Mouse (Mus musculus): Measurements from ENCODE around the gene Kmt2b. TPM values are rescaled to one million over a fixed set of nuclear protein-coding genes. Genes with fewer than 3 reads are reported as not detected.

Gene Kmt2b
- total RNA-seq, 2 experiments from 2014 or later = 34.0 to 34.2 TPM

GRCm38 (mm10) chr7:30602583-30602982, 14.1 kb upstream of the Kmt2b start:
- DNase-seq (ENCODE audit: low spot score in 2 of 2) = no peak

- DNase-seq (ENCODE audit: low spot score in 2 of 2) = no peak
These were observed 12.1 kb upstream of the Kmt2b start for GRCm38 (mm10) chr7:30600651-30601050.

GRCm38 (mm10) chr7:30599933-30600353, 11.4 kb upstream of the Kmt2b start:
- DNase-seq (ENCODE audit: low spot score in 2 of 2) = peak; percentile 47 to 77

GRCm38 (mm10) chr7:30598786-30599185, 10.3 kb upstream of the Kmt2b start, which contains the start of gene Zbtb32:
Gene Zbtb32 (minus strand): TSS chr7:30598909.
- no peak for DNase-seq (ENCODE audit: low spot score in 2 of 2)

GRCm38 (mm10) chr7:30596811-30597210, 8.3 kb upstream of the Kmt2b start:
- no peak for DNase-seq (ENCODE audit: low spot score in 2 of 2)

GRCm38 (mm10) chr7:30596093-30596492, 7.6 kb upstream of the Kmt2b start:
- no peak for DNase-seq (ENCODE audit: low spot score in 2 of 2)

GRCm38 (mm10) chr7:30594510-30595024, 6.0 kb upstream of the Kmt2b start:
- DNase-seq (ENCODE audit: low spot score in 2 of 2) = no peak

- no peak for DNase-seq (ENCODE audit: low spot score in 2 of 2)
These were observed 5.3 kb upstream of the Kmt2b start for GRCm38 (mm10) chr7:30593579-30594509.

GRCm38 (mm10) chr7:30592772-30593423, 4.4 kb upstream of the Kmt2b start:
- no peak for DNase-seq (ENCODE audit: low spot score in 2 of 2)

GRCm38 (mm10) chr7:30591605-30591951, 3.1 kb upstream of the Kmt2b start:
- DNase-seq (ENCODE audit: low spot score in 2 of 2) = no peak

- no peak for DNase-seq (ENCODE audit: low spot score in 2 of 2)
These were observed 2.5 kb upstream of the Kmt2b start for GRCm38 (mm10) chr7:30590927-30591604.

- DNase-seq (ENCODE audit: low spot score in 2 of 2) = peak; percentile 68 to 87
These were observed 1.1 kb upstream of the Kmt2b start for GRCm38 (mm10) chr7:30589435-30590301.

- DNase-seq (ENCODE audit: low spot score in 2 of 2) = peak in 1 of 2 experiments; percentile 61
These were observed 471 bp downstream of the Kmt2b start for GRCm38 (mm10) chr7:30587842-30588667.

- DNase-seq (ENCODE audit: low spot score in 2 of 2) = no peak
These were observed 2.0 kb downstream of the Kmt2b start for GRCm38 (mm10) chr7:30586455-30587020.

- no peak for DNase-seq (ENCODE audit: low spot score in 2 of 2)
These were observed 3.4 kb downstream of the Kmt2b start for GRCm38 (mm10) chr7:30585170-30585569.

GRCm38 (mm10) chr7:30584339-30584738, 4.2 kb downstream of the Kmt2b start:
- DNase-seq (ENCODE audit: low spot score in 2 of 2) = no peak

- DNase-seq (ENCODE audit: low spot score in 2 of 2) = no peak
These were observed 7.0 kb downstream of the Kmt2b start for GRCm38 (mm10) chr7:30581547-30581946.

GRCm38 (mm10) chr7:30579950-30580349, 8.6 kb downstream of the Kmt2b start:
- DNase-seq (ENCODE audit: low spot score in 2 of 2) = no peak

GRCm38 (mm10) chr7:30572969-30573368, 15.6 kb downstream of the Kmt2b start:
- peak in 1 of 2 experiments; percentile 53 for DNase-seq (ENCODE audit: low spot score in 2 of 2)

Data from gastrocnemius, postnatal 4 days (tissue).